Mouse (Mus musculus): ENCODE data around the gene Ap4m1.

Gene Ap4m1

DNA sequence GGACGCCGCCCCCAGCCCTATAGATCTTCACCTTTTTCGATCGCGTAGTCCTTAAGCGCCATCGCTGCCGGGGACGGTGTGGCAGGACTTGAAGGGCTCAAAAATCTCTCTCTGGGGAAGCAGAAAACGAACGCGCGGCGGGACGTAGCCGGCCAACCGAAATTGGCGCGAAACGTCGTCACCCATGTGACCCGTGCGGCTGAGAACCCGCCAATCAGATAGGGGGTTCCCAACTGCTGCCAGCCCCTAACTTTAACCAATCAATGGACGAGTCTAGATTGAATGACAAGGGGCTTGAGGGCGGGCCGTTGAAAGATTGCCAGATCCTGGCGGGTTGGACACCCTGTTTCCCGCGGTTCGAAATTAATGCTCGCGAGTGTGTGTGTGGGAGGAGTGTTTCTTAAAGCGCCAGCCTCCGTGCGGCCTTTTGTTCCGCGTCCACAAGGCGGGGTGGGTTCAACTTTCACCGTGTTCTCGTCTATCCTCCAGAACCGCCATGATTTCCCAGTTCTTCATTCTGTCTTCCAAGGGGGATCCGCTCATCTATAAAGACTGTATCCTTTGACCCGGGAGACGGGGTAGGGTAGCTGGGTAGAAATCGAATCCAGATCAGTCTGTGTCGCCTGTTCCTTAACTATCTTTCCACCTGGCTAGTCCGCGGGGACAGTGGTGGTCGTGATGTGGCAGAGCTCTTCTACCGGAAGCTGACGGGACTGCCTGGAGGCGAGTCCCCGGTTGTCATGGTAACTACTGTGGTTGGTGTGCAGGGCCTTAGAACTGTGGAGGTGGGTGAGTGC, at the start of gene Ap4m1, which contains the start of gene Mcm7:
Gene Ap4m1, plus strand, starts transcription at position 308 of the 797 bp plus-strand sequence.
Gene Mcm7, minus strand, starts transcription at position 728 of the 797 bp plus-strand sequence.
- peak; percentile 97 for DNase-seq

GRCm38 (mm10) chr5:138132425-138133064, 39.3 kb upstream of the Ap4m1 start:
- no peak for DNase-seq

DNA sequence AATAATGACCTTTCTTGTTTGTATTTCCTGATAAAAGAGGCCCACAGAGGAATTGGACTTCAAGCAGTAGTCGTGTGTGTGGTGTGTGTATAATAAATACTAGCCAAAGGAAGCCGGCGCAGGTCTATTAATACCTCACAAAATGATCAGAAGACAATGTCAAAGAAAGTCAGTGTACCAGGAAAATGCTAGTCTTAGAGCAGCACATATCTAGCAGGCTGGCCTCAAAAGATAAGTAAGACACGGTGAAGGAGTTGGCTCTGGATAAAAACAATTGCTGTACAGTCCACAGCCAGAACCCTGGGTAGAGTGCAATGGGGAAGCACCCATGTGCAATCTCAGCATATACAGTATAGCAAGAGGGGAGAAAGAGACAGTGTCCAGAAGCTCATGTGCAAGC, 34.5 kb upstream of the Ap4m1 start:
- no peak for DNase-seq

- DNase-seq, result no peak
These were observed 33.8 kb upstream of the Ap4m1 start for GRCm38 (mm10) chr5:138137935-138138549.

- DNase-seq, result no peak
These were observed 33.2 kb upstream of the Ap4m1 start for GRCm38 (mm10) chr5:138138585-138138984.

- DNase-seq, result no peak
These were observed 17.4 kb upstream of the Ap4m1 start for GRCm38 (mm10) chr5:138154390-138154789.

GRCm38 (mm10) chr5:138155443-138155976, 16.3 kb upstream of the Ap4m1 start, which contains the start of gene Zfp113:
Zfp113 (minus strand) TSS chr5:138155744.
- DNase-seq, result peak; percentile 95

GRCm38 (mm10) chr5:138160224-138160762, 11.5 kb upstream of the Ap4m1 start:
- no peak for DNase-seq

- peak; percentile 97 for DNase-seq
These were observed 10.7 kb upstream of the Ap4m1 start, which contains the start of gene Cops6 for GRCm38 (mm10) chr5:138160842-138161665. Cops6 (plus strand) TSS chr5:138161071.

- DNase-seq, result no peak
These were observed 8.8 kb upstream of the Ap4m1 start for GRCm38 (mm10) chr5:138163046-138163445.

GRCm38 (mm10) chr5:138163610-138164009, 8.2 kb upstream of the Ap4m1 start:
- no peak for DNase-seq

GRCm38 (mm10) chr5:138165594-138165993, 6.2 kb upstream of the Ap4m1 start:
- no peak for DNase-seq

DNA sequence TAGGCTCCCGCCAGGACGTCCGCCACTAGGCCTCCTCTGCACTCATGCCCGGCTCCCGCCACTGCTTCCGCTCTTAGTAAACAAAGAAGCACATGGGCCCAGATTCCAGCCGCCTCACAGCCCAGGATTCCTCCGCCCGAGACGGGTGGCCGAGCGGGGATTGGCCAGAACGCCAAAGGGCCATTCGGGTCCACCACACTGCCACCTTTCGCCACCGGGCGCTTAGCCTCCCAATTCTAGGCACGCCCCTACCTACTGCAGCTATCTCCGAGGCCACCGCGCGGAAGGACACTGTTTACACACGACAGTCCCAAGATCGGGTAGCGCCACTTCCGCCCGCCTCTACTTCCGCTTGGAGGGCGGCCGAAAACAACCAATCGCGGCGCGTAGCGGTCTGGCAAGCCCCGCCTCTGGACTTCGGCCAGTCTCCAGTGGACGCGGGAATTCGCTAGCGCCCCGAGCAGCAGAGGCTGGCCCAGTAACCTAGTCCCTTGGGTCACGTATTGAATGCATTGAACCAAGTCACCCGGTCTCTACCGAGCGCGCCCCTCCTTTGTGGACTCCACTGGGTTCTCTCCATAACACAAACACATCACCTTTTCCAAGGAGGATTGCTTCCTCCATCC, 753 bp upstream of the Ap4m1 start:
- DNase-seq, result peak; percentile 97

- no peak for DNase-seq
These were observed 1.4 kb downstream of the Ap4m1 start for GRCm38 (mm10) chr5:138173217-138173616.

DNA sequence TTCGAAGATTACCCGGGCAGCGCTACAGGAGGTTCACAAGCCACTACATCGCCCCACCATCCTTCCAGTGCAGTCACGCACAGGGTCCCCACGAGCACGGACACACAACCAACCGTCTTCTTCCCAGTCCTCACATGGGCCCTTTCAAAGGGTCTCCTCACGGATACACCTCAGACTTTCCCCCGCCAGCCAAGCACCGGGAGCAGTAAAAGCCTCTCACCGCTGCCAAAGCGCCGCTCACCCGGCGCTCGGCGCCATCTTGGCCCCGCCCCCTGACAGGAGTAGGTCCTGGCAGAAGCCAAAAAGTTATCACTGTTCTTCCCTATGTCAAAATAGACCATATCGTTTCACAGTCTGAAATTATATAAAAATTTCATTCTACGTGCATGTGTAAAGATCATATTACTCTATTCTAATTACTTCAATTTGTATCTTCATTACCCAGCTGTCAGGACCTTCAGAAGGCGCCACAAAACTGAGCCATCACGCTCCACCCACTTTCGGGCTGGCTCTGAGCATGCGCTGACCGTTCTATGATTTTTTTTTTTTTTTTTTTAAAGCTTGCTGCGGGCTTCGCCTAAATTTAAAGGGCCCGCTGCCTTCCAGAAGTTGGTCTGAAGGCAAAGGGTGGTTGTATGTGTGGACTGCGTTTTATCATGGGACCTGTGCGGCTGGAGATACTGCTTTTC, 15.3 kb downstream of the Ap4m1 start, which contains the start of the genes Taf6 and Cnpy4:
Gene Taf6, minus strand, starts transcription at position 502 of the 689 bp plus-strand sequence.
Gene Cnpy4, plus strand, starts transcription at position 536 of the 689 bp plus-strand sequence.
- DNase-seq, result peak; percentile 87

DNA sequence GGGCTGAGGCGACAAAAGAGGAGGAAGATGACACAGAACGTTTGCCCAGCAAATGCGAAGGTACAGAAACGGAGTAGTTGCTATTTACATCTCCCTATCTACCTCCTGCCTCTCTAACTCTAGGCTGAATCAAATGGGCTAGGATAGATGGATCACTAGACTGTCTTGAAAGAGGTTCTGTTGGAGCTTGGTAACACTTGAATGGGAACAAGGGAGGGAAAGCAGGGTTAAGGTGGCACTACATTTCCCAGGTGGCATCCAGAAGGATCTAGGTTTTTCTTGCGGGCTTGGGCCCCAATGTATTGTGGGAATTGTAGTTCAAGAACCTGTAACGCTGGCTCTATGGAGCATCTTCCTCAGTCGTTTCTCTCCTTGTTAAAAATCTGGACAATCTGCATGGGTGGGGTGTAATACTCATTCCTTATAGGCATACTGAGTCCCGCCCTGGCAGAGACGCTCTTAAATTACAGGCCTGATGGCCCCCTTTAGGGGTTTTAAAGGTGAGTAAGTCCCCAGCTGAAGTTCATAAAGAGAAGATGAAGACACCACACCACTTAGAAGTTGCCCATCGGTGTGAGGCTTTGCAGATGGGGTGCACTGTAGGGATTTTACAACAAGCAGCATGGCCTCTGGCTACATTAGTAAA, 16.0 kb downstream of the Ap4m1 start:
- peak; percentile 88 for DNase-seq

- peak; percentile 80 for DNase-seq
These were observed 22.2 kb downstream of the Ap4m1 start, which contains the start of gene Mblac1 for GRCm38 (mm10) chr5:138193771-138194727. Mblac1 (plus strand) TSS chr5:138194314.

- peak; percentile 38 for DNase-seq
These were observed 23.0 kb downstream of the Ap4m1 start for GRCm38 (mm10) chr5:138194755-138195345.

Measured in right cerebral cortex, adult 18-20 months (tissue).